Mouse (Mus musculus): ENCODE measurements around the gene Txnrd1.
A peak's percentile ranks its signal among the peaks of the same experiment; 100 is the strongest.

Gene Txnrd1

GRCm38 (mm10) chr10:82818661-82819060, 15.1 kb upstream of the Txnrd1 start:
- DNase-seq (ENCODE audit: low spot score) = no peak

- no peak for DNase-seq (ENCODE audit: low spot score)
Observed at GRCm38 (mm10) chr10:82823108-82823778, 10.5 kb upstream of the Txnrd1 start.

GRCm38 (mm10) chr10:82823779-82824177, 10.0 kb upstream of the Txnrd1 start:
- no peak for DNase-seq (ENCODE audit: low spot score)

GRCm38 (mm10) chr10:82824541-82824940, 9.2 kb upstream of the Txnrd1 start:
- DNase-seq (ENCODE audit: low spot score) = no peak

- DNase-seq (ENCODE audit: low spot score) = peak; percentile 37
Observed at GRCm38 (mm10) chr10:82826516-82826915, 7.2 kb upstream of the Txnrd1 start.

GRCm38 (mm10) chr10:82835898-82836297, 2.1 kb downstream of the Txnrd1 start:
- no peak for DNase-seq (ENCODE audit: low spot score)

GRCm38 (mm10) chr10:82838390-82838789, 4.6 kb downstream of the Txnrd1 start:
- DNase-seq (ENCODE audit: low spot score) = no peak

- no peak for DNase-seq (ENCODE audit: low spot score)
Observed at GRCm38 (mm10) chr10:82844090-82844489, 10.3 kb downstream of the Txnrd1 start.

- DNase-seq (ENCODE audit: low spot score) = no peak
Observed at GRCm38 (mm10) chr10:82844731-82845130, 11.0 kb downstream of the Txnrd1 start.

- DNase-seq (ENCODE audit: low spot score) = no peak
Observed at GRCm38 (mm10) chr10:82847821-82848459, 14.2 kb downstream of the Txnrd1 start.

- no peak for DNase-seq (ENCODE audit: low spot score)
Observed at GRCm38 (mm10) chr10:82849686-82850353, 16.1 kb downstream of the Txnrd1 start.

GRCm38 (mm10) chr10:82850354-82850752, 16.6 kb downstream of the Txnrd1 start:
- DNase-seq (ENCODE audit: low spot score) = no peak

GRCm38 (mm10) chr10:82851751-82852150, 18.0 kb downstream of the Txnrd1 start:
- DNase-seq (ENCODE audit: low spot score) = no peak

GRCm38 (mm10) chr10:82858032-82858680, 24.4 kb downstream of the Txnrd1 start:
- no peak for DNase-seq (ENCODE audit: low spot score)

- peak; percentile 92 for DNase-seq (ENCODE audit: low spot score)
Observed at GRCm38 (mm10) chr10:82858691-82859532, 25.2 kb downstream of the Txnrd1 start.

GRCm38 (mm10) chr10:82859533-82859915, 25.8 kb downstream of the Txnrd1 start:
- peak; percentile 25 for DNase-seq (ENCODE audit: low spot score)

- peak; percentile 47 for DNase-seq (ENCODE audit: low spot score)
Observed at GRCm38 (mm10) chr10:82860181-82860928, 26.6 kb downstream of the Txnrd1 start.

- no peak for DNase-seq (ENCODE audit: low spot score)
Observed at GRCm38 (mm10) chr10:82860929-82861315, 27.2 kb downstream of the Txnrd1 start.

- no peak for DNase-seq (ENCODE audit: low spot score)
Observed at GRCm38 (mm10) chr10:82863106-82863680, 29.4 kb downstream of the Txnrd1 start.

GRCm38 (mm10) chr10:82863827-82864226, 30.1 kb downstream of the Txnrd1 start:
- no peak for DNase-seq (ENCODE audit: low spot score)

- DNase-seq (ENCODE audit: low spot score) = no peak
Observed at GRCm38 (mm10) chr10:82866356-82866755, 32.6 kb downstream of the Txnrd1 start, which contains the start of gene Eid3. Gene Eid3 (plus strand): TSS chr10:82866626.

Measured in layer of hippocampus, adult 11-12 months (tissue).